Mouse (Mus musculus) adrenal gland, postnatal 25 days (tissue): ENCODE results near the gene Gm21883. TPM values are rescaled to one million over a fixed set of nuclear protein-coding genes. Genes with fewer than 3 reads are reported as not detected.
"Not testable (repeated sequence)": the region's sequence is repeated elsewhere in the genome, so short reads cannot be mapped to it uniquely, and the experiment has no call there.

Experiments used
- DNase-seq: peaks from one replicate; pipeline ENCODE4 v3.0.0; 2021; ENCODE audit warnings: mixed read lengths
- long read RNA-seq: library from polyadenylated mRNA; stranded (forward); transcript quantifications from one replicate; pipeline ENCODE4 v2.0.0, GENCODE M21; 2021
- total RNA-seq: library from RNA; stranded (reverse); gene quantifications from 2 replicates; pipeline ENCODE4 v1.2.3, GENCODE M21; 2021

The Gm21883 gene
- not detected in 2 replicates for total RNA-seq
- long read RNA-seq: 0 reads

GRCm38 (mm10) chrX:31574183-31574582, at the start of gene Gm21883:
Gene Gm21883, minus strand, starts transcription at chrX:31574283.
- DNase-seq: not testable (repeated sequence)

- not testable (repeated sequence) for DNase-seq
Observed at GRCm38 (mm10) chrX:31618820-31619219, 44.7 kb upstream of the Gm21883 start, which contains the start of gene Spin2e. Gene Spin2e, minus strand, starts transcription at chrX:31618920.

Other genes starting within 250 kb of the Gm21883 start
- not detected in 2 replicates for gene Btbd35f26, start 237.8 kb downstream of the Gm21883 start, total RNA-seq
- not detected in 2 replicates for gene Btbd35f19, start 190.4 kb downstream of the Gm21883 start, total RNA-seq
- not detected in 2 replicates for gene Spin2e, start 44.6 kb upstream of the Gm21883 start, total RNA-seq
- gene Btbd35f25, start 142.9 kb upstream of the Gm21883 start, total RNA-seq: not detected in 2 replicates